Mouse (Mus musculus) hindbrain, embryonic 13.5 days (tissue): ENCODE results near the gene Gin1. TPM values are rescaled to one million over a fixed set of nuclear protein-coding genes. Genes with fewer than 3 reads are reported as not detected.

Experiments
- ATAC-seq: fragments of 200-750 bp; cut with Nextera tagmentation; 2 replicates; pipeline ENCODE4 v1.8.0; 2017; ENCODE audit warnings: moderate TSS enrichment; ENCODE audit not compliant: low FRiP score
- H3K27ac ChIP-seq: fragments of 300-500 bp; sonication (generic); 2 replicates; pipeline ENCODE4 v1.5.1; 2015; ENCODE audit warnings: inconsistent platforms, mild to moderate bottlenecking, moderate library complexity
- H3K27me3 ChIP-seq: fragments of 300-500 bp; sonication (generic); 2 replicates; pipeline ENCODE4 v1.6.1; 2015; ENCODE audit warnings: mild to moderate bottlenecking, inconsistent platforms
- H3K36me3 ChIP-seq: fragments of 300-500 bp; sonication (generic); 2 replicates; pipeline ENCODE4 v1.6.1; 2015; ENCODE audit warnings: mild to moderate bottlenecking, inconsistent platforms
- H3K4me1 ChIP-seq: fragments of 300-500 bp; sonication (generic); replicated peaks from 2 replicates; pipeline ENCODE4 v1.6.1; 2015; ENCODE audit warnings: inconsistent platforms
- H3K4me2 ChIP-seq: fragments of 300-500 bp; sonication (generic); 2 replicates; pipeline ENCODE4 v1.6.1; 2015; ENCODE audit warnings: inconsistent platforms, mild to moderate bottlenecking, moderate library complexity
- H3K4me3 ChIP-seq: fragments of 300-500 bp; sonication (generic); 2 replicates; pipeline ENCODE4 v1.5.1; 2015; ENCODE audit warnings: mild to moderate bottlenecking, inconsistent platforms
- H3K9ac ChIP-seq: fragments of 300-500 bp; sonication (generic); 2 replicates; pipeline ENCODE4 v1.6.1; 2015; ENCODE audit warnings: mild to moderate bottlenecking, inconsistent platforms
- H3K9me3 ChIP-seq: fragments of 300-500 bp; sonication (generic); 2 replicates; pipeline ENCODE4 v1.6.1; 2016; ENCODE audit warnings: inconsistent platforms
- WGBS: fragments of 180-500 bp; shearing (Covaris S2); methylation state at CpG from one replicate; pipeline ENCODE4 v1.1.7; 2015; 5-methylcytosine and 5-hydroxymethylcytosine counted together
- polyA plus RNA-seq: library from polyadenylated mRNA; unstranded; fragments of >200 nt; fragmentation: Nextera tagmentation; extraction: Ambion mirVana; gene quantifications from 2 replicates; pipeline ENCODE4 v1.2.1, GENCODE M21; 2015

The Gin1 gene
- polyA plus RNA-seq, 1 experiment from 2014 or later = 17.8 TPM

DNA sequence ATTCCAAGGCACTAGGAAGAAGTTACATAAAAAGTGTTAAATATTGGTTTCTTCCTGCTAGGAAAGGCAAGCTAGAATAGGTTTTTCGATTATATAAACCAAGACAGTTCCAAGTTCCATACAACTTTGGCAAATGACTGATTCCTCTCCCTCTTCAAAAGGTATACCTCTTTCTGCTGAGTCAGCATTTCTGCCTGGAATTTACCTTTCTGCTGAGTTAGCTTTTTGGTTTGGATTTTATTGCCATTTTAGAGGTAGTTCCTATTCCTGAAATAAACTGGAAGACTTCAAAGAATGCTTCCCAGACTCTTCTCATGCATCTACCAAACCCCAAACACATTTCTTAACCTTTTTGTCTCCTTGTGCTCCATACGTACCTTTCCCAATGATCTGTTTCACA, 1.9 kb upstream of the Gin1 start:
- Histone ChIP-seq H3K36me3 (no peaks in the 10 kb centered on the region), H3K27me3 (no peaks in the 10 kb centered on the region), H3K4me2 (peak overlapping the region; percentile 71), H3K9ac (peak overlapping the region; percentile 58; the same call in 1 of the 2 replicates), H3K27ac (no peak overlapping the region), H3K4me1 (peaks cover 31% of the 10 kb centered on the region), H3K9me3 (no peaks in the 10 kb centered on the region), H3K4me3 (peak overlapping the region; percentile 93)
- WGBS = 78% methylated on average over 2 of the region's 2 CpGs
- ATAC-seq = no peak

DNA sequence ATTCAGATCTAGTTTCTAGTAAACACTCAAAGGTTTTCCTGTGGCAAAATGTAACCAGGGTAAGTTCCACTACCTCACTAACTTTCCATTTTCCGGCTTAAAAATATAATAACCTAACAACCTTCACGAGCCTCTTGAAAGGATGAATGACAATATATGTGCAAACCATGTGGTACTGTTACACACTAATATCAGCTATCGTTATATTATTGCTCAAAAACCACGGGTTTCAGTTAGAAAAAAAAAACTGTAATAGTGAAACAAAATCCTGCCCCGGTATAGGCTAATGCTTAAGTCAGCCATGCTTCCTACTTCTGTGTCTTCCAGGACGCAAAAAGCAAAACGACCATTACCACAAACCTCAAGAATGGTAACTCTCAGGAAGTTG, 1.1 kb upstream of the Gin1 start:
- peak overlapping the region; percentile 93 for H3K4me3 ChIP-seq
- H3K27me3 ChIP-seq = no peaks in the 10 kb centered on the region
- no peaks in the 10 kb centered on the region for H3K9me3 ChIP-seq
- no peak for ATAC-seq
- no peaks in the 10 kb centered on the region for H3K36me3 ChIP-seq
- peaks cover 31% of the 10 kb centered on the region for H3K4me1 ChIP-seq
- H3K4me2 ChIP-seq = peak overlapping the region; percentile 71
- WGBS = 14% methylated on average over 7 of the region's 7 CpGs
- peak overlapping the region; percentile 93 for H3K27ac ChIP-seq
- peak overlapping the region; percentile 93 for H3K9ac ChIP-seq

DNA sequence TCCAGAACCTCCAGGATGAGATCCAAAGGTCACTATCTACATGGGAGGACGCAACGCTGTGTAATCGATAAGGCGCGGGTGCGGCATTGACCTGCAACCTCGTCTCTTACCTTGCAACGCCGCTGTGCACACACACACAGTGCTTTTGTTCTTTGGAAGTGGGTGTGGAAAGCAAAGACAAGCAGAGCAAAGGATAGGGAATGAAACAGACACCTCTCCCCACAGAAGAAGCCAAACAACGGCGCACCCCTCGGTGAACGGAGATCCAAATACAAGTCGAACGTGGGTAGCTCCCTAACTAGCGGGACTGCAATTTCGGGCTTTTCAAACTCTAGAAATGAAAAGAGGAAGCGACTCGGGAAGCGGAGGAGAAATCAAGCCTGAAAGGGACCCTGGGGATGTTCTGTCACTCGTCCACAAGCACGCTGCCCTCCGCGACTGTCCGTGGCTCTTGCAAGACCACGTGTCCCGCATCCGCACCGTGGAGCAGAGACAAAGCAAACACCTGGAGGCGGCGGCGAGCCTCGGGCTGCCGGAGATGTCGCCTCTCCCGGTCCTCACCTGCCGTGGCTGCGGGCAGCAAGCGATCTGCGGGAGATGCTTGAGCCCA, 573 bp upstream of the Gin1 start:
- under 1% methylated on average over 40 of the region's 40 CpGs for WGBS
- ATAC-seq = peak; percentile 83
- H3K4me3 ChIP-seq = peak overlapping the region; percentile 93

DNA sequence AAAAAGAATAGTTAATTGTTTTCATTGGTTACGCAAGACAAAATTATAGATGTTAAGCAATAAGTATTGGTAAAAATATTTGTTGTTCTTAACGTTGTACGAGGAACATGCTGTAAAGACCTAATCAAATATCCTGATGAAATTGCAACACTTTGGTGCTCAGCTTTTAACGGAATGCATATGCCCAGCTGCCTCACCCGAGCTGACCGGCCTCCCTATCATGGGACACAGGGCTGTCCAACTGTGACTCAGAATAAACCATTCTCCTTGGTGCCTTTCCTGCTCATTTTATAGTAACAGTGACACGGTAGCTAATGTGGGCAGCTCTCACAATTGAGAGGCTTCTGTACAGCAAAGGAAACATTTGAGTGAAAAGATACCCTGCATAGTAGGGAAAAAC, 1.1 kb downstream of the Gin1 start:
- no peaks in the 10 kb centered on the region for H3K27me3 ChIP-seq
- ATAC-seq = no peak
- H3K9me3 ChIP-seq = no peaks in the 10 kb centered on the region
- H3K4me3 ChIP-seq = peak overlapping the region; percentile 93; the same call in 1 of the 2 replicates
- no peaks in the 10 kb centered on the region for H3K36me3 ChIP-seq
- peak overlapping the region; percentile 62; the same call in 1 of the 2 replicates for H3K4me2 ChIP-seq
- peak overlapping the region; percentile 58; the same call in 1 of the 2 replicates for H3K9ac ChIP-seq
- H3K27ac ChIP-seq = no peak overlapping the region
- 73% methylated on average over 7 of the region's 7 CpGs for WGBS
- peaks cover 21% of the 10 kb centered on the region for H3K4me1 ChIP-seq

More for the DNA sequence above, 573 bp upstream of the Gin1 start:
- H3K27ac ChIP-seq = peak overlapping the region; percentile 93
- H3K36me3 ChIP-seq = no peaks in the 10 kb centered on the region
- H3K9me3 ChIP-seq = no peaks in the 10 kb centered on the region
- no peaks in the 10 kb centered on the region for H3K27me3 ChIP-seq
- H3K9ac ChIP-seq = peak overlapping the region; percentile 93
- peak overlapping the region; percentile 71 for H3K4me2 ChIP-seq
- H3K4me1 ChIP-seq = peaks cover 31% of the 10 kb centered on the region

DNA sequence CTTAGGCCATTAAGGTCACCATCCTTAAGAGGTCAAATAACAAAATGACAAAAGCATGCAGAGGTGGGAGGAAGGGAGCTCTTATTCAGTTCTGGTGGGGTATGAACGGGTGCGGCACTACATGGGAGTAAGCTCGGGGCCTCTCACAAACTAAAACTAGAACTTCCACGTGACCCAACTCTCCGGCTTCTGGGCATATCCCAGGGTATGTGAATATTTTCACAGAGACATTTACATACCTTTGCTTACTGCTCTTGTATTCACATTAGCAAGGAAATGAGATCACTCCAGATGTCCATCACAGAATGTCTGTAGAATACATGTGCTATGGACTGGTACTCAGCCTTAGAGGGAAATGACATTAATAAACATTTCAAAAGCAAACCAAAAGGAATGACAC, 1.8 kb downstream of the Gin1 start:
- no peak overlapping the region for H3K27ac ChIP-seq
- H3K9me3 ChIP-seq = no peaks in the 10 kb centered on the region
- H3K27me3 ChIP-seq = no peaks in the 10 kb centered on the region
- WGBS = 92% methylated on average over 5 of the region's 5 CpGs
- peaks cover 21% of the 10 kb centered on the region for H3K4me1 ChIP-seq
- H3K4me2 ChIP-seq = no peak overlapping the region
- H3K36me3 ChIP-seq = no peaks in the 10 kb centered on the region
- H3K9ac ChIP-seq = no peak overlapping the region
- H3K4me3 ChIP-seq = no peak overlapping the region
- no peak for ATAC-seq

DNA sequence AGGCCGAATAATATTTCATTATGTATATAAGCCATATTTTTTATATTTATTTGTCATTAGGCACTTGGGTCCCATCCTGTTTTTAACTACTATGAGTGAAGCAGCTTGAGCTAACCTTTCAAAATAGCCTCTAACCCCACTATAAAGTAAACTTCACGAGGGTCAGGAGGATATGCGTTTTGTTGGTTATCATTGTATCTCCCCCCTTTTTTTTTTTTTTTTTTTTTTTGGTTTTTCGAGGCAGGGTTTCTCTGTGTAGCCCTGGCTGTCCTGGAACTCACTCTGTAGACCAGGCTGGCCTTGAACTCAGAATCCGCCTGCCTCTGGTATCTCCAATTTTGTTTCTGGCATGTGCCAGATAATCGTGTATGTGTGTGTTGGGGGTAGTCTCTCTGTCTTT, 3.4 kb downstream of the Gin1 start:
- WGBS = 91% methylated on average over 6 of the region's 6 CpGs
- H3K36me3 ChIP-seq = 0 out of 2 replicates have a peak, but pooled peaks cover 2% of the 10 kb centered on the region
- no peaks in the 10 kb centered on the region for H3K27me3 ChIP-seq
- H3K9ac ChIP-seq = no peak overlapping the region
- H3K9me3 ChIP-seq = no peaks in the 10 kb centered on the region
- ATAC-seq = no peak
- H3K4me3 ChIP-seq = no peak overlapping the region
- peaks cover 6% of the 10 kb centered on the region for H3K4me1 ChIP-seq
- H3K27ac ChIP-seq = no peak overlapping the region
- no peak overlapping the region for H3K4me2 ChIP-seq

DNA sequence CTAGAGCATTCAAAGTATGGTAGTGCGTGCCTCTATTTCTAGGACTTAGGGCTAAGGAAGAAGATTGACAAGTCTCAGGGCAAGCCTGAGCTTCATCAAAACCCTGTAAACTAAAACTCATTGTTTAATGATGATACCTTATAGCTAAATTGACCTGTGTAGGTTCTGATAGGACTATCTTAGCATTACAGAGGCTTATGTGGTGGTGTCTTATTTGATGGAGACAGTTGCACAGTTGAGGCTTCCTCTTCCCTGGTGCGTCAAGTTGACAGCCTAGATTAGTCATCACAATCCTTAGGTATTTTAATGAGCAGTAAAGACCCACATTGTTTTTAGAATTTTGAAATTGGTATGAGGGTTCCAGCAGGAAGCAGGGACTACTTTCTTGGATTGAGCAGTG, 4.0 kb downstream of the Gin1 start:
- Histone ChIP-seq H3K4me2 (no peak overlapping the region), H3K27ac (no peak overlapping the region), H3K4me1 (peaks cover 4% of the 10 kb centered on the region), H3K9ac (no peak overlapping the region), H3K9me3 (no peaks in the 10 kb centered on the region), H3K36me3 (0 out of 2 replicates have a peak, but pooled peaks cover 2% of the 10 kb centered on the region), H3K27me3 (no peaks in the 10 kb centered on the region), H3K4me3 (no peak overlapping the region)
- no peak for ATAC-seq
- 98% methylated on average over 2 of the region's 2 CpGs for WGBS

DNA sequence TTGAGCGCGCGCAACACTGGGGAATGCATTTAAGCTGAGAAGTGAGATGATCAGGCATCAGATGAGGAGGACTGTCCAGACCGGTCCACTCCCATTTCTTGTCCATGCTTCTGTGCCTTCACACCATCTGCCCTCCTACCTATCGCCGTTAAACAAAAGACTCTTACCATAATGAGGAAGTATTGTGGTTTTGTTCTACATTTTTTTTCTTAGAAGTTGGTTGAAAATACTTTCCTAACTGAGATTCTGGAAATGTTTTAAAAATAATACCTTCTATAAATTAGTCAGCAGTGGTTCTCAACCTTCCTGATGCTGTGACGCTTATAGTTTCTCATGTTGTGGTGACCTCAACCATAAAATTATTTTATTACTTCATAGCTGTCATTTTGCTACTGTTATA, 11.7 kb downstream of the Gin1 start:
- no peak overlapping the region for H3K4me3 ChIP-seq
- ATAC-seq = no peak
- WGBS = 98% methylated on average over 7 of the region's 7 CpGs
- H3K4me1 ChIP-seq = no peaks in the 10 kb centered on the region
- no peak overlapping the region for H3K4me2 ChIP-seq
- no peak overlapping the region for H3K27ac ChIP-seq
- no peak overlapping the region for H3K9ac ChIP-seq
- no peaks in the 10 kb centered on the region for H3K9me3 ChIP-seq
- no peaks in the 10 kb centered on the region for H3K27me3 ChIP-seq
- peaks cover 11% of the 10 kb centered on the region; the same call in 1 of the 2 replicates for H3K36me3 ChIP-seq

DNA sequence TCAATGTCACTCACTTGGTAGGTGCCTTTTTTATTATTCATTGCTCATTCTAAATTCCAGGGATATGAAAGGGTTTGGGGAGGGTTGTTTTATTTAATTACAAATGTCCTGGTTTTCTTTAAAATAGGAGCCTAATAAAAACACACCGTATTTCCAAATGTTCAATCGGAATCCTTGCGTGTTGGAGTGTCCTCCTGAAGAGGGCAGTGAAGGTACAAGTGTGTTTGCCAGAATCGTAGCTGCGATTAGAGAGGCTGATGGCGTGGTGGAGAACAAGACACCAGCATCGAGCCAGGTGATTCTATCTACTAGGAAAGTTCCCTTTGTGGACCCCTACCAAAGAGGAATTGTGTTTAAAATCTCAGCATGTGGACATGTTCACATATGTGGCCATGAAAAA, 15.0 kb downstream of the Gin1 start:
- no peaks in the 10 kb centered on the region for H3K27me3 ChIP-seq
- no peak for ATAC-seq
- 82% methylated on average over 7 of the region's 7 CpGs for WGBS

DNA sequence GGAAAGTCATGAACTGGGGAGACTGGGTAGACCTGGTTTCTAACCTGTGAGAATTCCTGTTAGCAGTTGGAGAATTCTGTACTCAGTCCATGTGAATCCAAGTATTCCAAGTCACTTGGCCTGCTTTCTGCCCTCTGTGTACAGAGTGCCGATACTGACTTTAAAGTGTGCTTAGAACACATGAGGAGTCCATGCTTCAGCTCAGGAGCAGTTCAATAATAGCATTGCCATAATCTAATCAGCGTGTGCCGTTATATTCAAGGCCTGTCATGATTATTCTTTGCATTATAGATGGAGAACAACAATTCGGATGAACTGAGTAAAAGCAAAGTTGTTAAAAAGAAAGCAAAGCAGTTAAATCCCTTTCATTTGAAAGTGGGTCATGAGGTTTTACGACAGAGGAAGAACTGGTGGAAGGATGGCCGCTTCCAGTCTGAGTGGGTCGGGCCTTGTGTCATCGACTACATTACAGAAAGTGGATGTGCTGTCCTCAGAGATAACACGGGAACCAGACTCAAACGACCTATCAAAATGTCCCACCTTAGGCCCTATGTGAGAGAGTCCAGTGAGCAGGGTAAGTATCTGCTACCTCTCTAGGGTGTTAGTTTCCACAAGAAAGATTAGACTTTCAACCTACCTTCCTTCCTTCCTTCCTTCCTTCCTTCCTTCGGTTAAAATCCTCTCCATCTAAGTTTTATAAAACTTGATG, 15.9 kb downstream of the Gin1 start:
- H3K4me2 ChIP-seq = no peak overlapping the region
- H3K36me3 ChIP-seq = peaks cover 9% of the 10 kb centered on the region; the same call in 1 of the 2 replicates
- no peaks in the 10 kb centered on the region for H3K4me1 ChIP-seq
- no peaks in the 10 kb centered on the region for H3K27me3 ChIP-seq
- no peaks in the 10 kb centered on the region for H3K9me3 ChIP-seq
- no peak for ATAC-seq
- H3K4me3 ChIP-seq = no peak overlapping the region
- no peak overlapping the region for H3K9ac ChIP-seq
- H3K27ac ChIP-seq = no peak overlapping the region
- WGBS = 93% methylated on average over 11 of the region's 11 CpGs

More for the DNA sequence above, 15.0 kb downstream of the Gin1 start:
- H3K4me3 ChIP-seq = no peak overlapping the region
- H3K27ac ChIP-seq = no peak overlapping the region
- no peak overlapping the region for H3K9ac ChIP-seq
- no peaks in the 10 kb centered on the region for H3K9me3 ChIP-seq
- no peaks in the 10 kb centered on the region for H3K4me1 ChIP-seq
- no peak overlapping the region for H3K4me2 ChIP-seq
- H3K36me3 ChIP-seq = peaks cover 9% of the 10 kb centered on the region; the same call in 1 of the 2 replicates

DNA sequence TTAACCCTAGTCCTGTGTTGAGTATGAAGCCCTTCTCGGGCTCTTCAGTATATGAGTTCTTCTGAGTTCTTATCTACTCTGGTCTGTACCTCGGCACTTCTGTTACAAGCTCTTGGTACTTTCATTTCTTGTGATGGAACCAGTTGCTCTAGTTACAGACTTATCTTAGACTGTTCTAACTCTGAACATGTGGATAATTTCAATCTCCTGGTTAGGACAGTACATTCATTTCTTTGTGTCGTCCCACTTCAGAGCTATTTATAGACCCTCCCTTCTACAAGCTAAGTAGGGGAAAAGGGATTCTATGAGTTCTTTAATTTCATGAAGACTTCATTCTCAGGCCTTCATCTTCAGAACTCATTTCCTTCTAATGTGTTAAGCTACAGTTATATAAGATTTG, 17.7 kb downstream of the Gin1 start:
- no peaks in the 10 kb centered on the region for H3K27me3 ChIP-seq
- no peak overlapping the region for H3K4me3 ChIP-seq
- no peak overlapping the region for H3K9ac ChIP-seq
- H3K36me3 ChIP-seq = peaks cover 9% of the 10 kb centered on the region; the same call in 1 of the 2 replicates
- H3K4me2 ChIP-seq = no peak overlapping the region
- H3K4me1 ChIP-seq = no peaks in the 10 kb centered on the region
- no peaks in the 10 kb centered on the region for H3K9me3 ChIP-seq
- no peak for ATAC-seq
- WGBS = 92% methylated on average over 3 of the region's 3 CpGs
- no peak overlapping the region for H3K27ac ChIP-seq

DNA sequence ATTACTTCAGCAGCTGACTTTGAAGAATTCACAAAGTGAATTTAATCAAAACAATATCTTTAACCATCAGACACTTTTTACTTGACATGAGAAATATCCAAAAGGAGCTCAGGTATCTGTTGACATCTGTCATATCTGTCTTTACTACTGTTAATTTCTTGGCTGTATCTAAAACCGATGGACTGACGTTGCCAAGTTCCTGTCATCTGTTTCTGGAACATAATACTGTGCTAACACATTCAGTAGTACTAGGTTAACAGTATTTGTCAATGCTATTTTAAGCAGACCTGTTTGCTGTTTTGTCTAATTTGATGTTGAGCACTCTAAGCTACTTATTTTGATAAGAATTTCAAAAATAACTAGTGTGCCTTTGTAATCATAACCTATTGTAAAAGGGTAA, 18.5 kb downstream of the Gin1 start:
- Histone ChIP-seq H3K4me1 (no peaks in the 10 kb centered on the region), H3K27ac (no peak overlapping the region), H3K4me2 (no peak overlapping the region), H3K4me3 (no peak overlapping the region), H3K9ac (no peak overlapping the region), H3K27me3 (no peaks in the 10 kb centered on the region), H3K9me3 (no peaks in the 10 kb centered on the region), H3K36me3 (peaks cover 12% of the 10 kb centered on the region; the same call in 1 of the 2 replicates)
- ATAC-seq = no peak
- 92% methylated on average over 2 of the region's 2 CpGs for WGBS

DNA sequence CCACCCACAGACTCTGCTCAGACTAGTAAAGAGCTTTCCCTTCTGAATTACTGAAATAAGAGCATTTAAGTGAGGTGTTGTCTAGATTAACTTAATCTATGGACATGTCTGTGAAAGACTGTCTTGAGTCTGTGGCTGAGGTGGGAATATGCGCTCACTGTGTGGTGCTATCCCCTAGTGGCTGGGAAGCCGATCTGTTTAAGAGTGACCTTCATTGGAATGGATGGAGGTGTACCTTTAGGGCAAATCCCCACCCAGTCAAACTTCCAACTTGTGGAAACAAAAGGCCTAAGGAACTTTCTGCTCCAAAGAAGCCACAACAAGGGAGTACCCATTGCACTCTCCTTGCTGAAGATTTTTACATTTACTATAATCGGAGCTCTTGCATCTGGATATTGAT, 24.1 kb downstream of the Gin1 start:
- Histone ChIP-seq H3K9me3 (no peaks in the 10 kb centered on the region), H3K27ac (no peak overlapping the region), H3K4me3 (no peak overlapping the region), H3K9ac (no peak overlapping the region), H3K4me2 (no peak overlapping the region), H3K27me3 (no peaks in the 10 kb centered on the region), H3K36me3 (peaks cover 4% of the 10 kb centered on the region; the same call in 1 of the 2 replicates), H3K4me1 (no peaks in the 10 kb centered on the region)
- ATAC-seq = no peak
- 88% methylated on average over 3 of the region's 3 CpGs for WGBS
